Mouse (Mus musculus) heart, embryonic 13.5 days (tissue): Measurements from ENCODE around the gene Srpk1. TPM values are rescaled to one million over a fixed set of nuclear protein-coding genes. Genes with fewer than 3 reads are reported as not detected.
A peak's percentile ranks its signal among the peaks of the same experiment; 100 is the strongest.

Experiments used
- ATAC-seq: fragments of 200-750 bp; cut with Nextera tagmentation; 2 replicates; pipeline ENCODE4 v1.8.0; 2017; ENCODE audit warnings: moderate TSS enrichment; ENCODE audit not compliant: insufficient number of reproducible peaks, low FRiP score, low TSS enrichment; ENCODE audit errors: extremely low read depth
- H3K27ac ChIP-seq: fragments of 300-500 bp; sonication (generic); replicated peaks from 2 replicates; pipeline ENCODE4 v1.5.1; 2015; ENCODE audit warnings: moderate library complexity, mild to moderate bottlenecking, inconsistent platforms
- H3K27me3 ChIP-seq: fragments of 300-500 bp; sonication (generic); replicated peaks from 2 replicates; pipeline ENCODE4 v1.6.1; 2015; ENCODE audit warnings: mild to moderate bottlenecking, inconsistent platforms
- H3K36me3 ChIP-seq: fragments of 300-500 bp; sonication (generic); 2 replicates; pipeline ENCODE4 v1.6.1; 2015; ENCODE audit warnings: mild to moderate bottlenecking, inconsistent platforms
- H3K4me1 ChIP-seq: fragments of 300-500 bp; sonication (generic); 2 replicates; pipeline ENCODE4 v1.6.1; 2015; ENCODE audit warnings: inconsistent platforms
- H3K4me2 ChIP-seq: fragments of 300-500 bp; sonication (generic); 2 replicates; pipeline ENCODE4 v1.6.1; 2015; ENCODE audit warnings: inconsistent platforms, mild to moderate bottlenecking, moderate library complexity
- H3K4me3 ChIP-seq: fragments of 300-500 bp; sonication (generic); 2 replicates; pipeline ENCODE4 v1.5.1; 2015; ENCODE audit warnings: moderate library complexity, mild to moderate bottlenecking, inconsistent platforms
- H3K9ac ChIP-seq: fragments of 300-500 bp; sonication (generic); 2 replicates; pipeline ENCODE4 v1.6.1; 2015; ENCODE audit warnings: inconsistent platforms, mild to moderate bottlenecking, moderate library complexity
- H3K9me3 ChIP-seq: fragments of 300-500 bp; sonication (generic); 2 replicates; pipeline ENCODE4 v1.6.1; 2016; ENCODE audit warnings: inconsistent platforms
- WGBS: fragments of 180-500 bp; shearing (Covaris S2); methylation state at CpG from one replicate; pipeline ENCODE4 v1.1.7; 2015; ENCODE audit warnings: mixed read lengths; 5-methylcytosine and 5-hydroxymethylcytosine counted together
- polyA plus RNA-seq: library from polyadenylated mRNA; unstranded; fragments of >200 nt; fragmentation: Nextera tagmentation; extraction: Ambion mirVana; gene quantifications from 2 replicates; pipeline ENCODE4 v1.2.1, GENCODE M21; 2015

Srpk1 gene
- 43.5 and 47.2 TPM in 2 replicates for polyA plus RNA-seq

DNA sequence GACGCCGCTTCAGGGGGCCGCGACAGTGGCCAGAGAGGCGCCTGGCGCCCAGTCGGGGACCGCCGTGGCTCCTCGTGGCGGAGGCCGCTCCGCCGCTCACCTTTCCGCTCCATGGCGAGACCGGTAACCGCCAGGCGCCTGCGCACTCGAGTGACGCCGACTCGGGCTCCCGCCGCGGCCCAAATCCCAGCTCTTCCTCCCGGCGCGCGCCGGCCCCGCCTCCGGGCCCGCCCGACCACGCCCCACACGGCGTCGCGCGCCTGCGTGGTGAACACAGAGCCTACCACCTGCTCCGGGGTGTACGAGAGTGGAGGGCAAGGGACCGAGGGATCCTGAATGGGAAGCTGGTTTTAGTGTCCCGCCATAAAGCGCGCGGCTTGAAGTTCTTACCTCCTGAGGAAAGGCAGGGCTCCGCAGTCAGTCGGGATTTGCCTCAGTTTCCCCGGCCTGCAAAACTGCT is at the start of gene Srpk1:
TSS of gene Srpk1 (minus strand) at position 410 of the 460 bp plus-strand sequence.
- under 1% methylated on average over 53 of the region's 53 CpGs for WGBS
- Histone ChIP-seq H3K27me3 (0 out of 2 replicates have a peak, but pooled peaks cover 5% of the 10 kb centered on the region), H3K36me3 (peaks cover 29% of the 10 kb centered on the region), H3K9ac (peak within 1 kb of the TSS; percentile 98), H3K9me3 (no peaks in the 10 kb centered on the region), H3K4me2 (peak within 1 kb of the TSS; percentile 97), H3K4me1 (peaks cover 35% of the 10 kb centered on the region), H3K4me3 (peak within 1 kb of the TSS; percentile 99), H3K27ac (peak within 1 kb of the TSS; percentile 87)
- peak; percentile 79 for ATAC-seq

DNA sequence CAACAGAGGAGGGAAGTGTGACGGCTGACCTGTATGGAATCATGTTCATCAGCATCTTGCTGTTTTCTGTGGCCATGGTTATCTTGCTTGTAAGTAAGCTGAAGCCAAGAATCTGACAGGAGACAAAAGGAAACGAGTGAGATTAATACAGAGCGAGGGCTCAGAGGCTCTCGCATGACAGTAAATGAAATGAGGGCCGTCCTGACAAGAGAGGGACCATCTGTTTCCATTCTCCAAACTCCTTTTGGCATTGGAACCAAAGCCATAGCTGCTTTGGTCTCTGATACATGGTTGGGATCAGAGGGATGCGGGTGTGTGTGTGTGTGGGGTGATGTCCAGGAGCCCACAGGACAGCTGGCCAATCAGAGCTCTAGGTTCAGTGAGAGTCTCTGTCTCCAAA is 37.1 kb upstream of the Srpk1 start:
- Histone ChIP-seq H3K4me3 (no peak overlapping the region), H3K9me3 (no peaks in the 10 kb centered on the region), H3K4me1 (no peaks in the 10 kb centered on the region), H3K9ac (no peak overlapping the region), H3K36me3 (no peaks in the 10 kb centered on the region), H3K4me2 (no peak overlapping the region), H3K27ac (no peak overlapping the region), H3K27me3 (0 out of 2 replicates have a peak, but pooled peaks cover 3% of the 10 kb centered on the region)
- ATAC-seq = no peak
- 54% methylated on average over 6 of the region's 6 CpGs for WGBS

DNA sequence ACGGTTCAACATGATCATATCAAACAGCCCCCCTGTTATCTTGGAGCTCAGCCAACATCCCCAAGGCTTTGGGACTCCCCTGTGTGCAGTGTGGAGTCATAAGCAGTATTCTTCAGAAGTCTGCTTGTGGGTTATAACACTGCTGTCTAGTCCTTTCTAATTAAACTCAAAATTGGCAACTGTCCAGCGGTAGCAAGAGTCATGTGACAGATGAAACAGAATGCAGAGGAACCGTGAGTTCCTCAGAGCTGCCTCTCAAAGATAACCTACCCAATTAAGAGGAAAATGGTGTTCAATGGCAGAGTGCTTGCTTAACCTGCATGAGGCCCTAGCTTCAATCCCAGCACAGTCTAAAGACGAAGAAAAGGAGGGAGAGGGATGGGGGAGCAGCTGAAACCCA is 35.4 kb upstream of the Srpk1 start:
- H3K27me3 ChIP-seq = 0 out of 2 replicates have a peak, but pooled peaks cover 6% of the 10 kb centered on the region
- H3K27ac ChIP-seq = no peak overlapping the region
- H3K36me3 ChIP-seq = no peaks in the 10 kb centered on the region
- 23% methylated on average over 4 of the region's 4 CpGs for WGBS
- ATAC-seq = no peak
- H3K9me3 ChIP-seq = no peaks in the 10 kb centered on the region
- no peak overlapping the region for H3K9ac ChIP-seq
- no peaks in the 10 kb centered on the region for H3K4me1 ChIP-seq
- H3K4me3 ChIP-seq = no peak overlapping the region
- H3K4me2 ChIP-seq = no peak overlapping the region

DNA sequence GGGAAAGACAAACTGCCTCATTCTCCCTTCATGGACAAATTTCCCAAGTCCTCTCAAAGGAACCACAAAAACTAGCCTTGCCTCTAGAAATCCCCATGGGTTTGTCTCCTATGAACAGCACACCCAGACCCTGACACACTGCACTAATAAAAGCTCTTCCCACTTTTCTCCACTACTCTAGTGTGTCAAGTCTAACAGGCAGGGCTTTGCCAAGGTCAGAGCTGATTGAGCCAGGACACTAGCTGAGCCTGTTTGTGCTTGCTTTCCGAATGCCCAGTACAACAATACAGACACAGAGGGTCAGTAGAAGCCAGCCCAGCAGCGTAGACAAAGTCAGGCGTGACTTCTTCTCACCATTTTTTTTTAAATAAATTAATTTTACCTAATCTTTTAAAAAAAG is 27.8 kb upstream of the Srpk1 start:
- Histone ChIP-seq H3K9me3 (no peaks in the 10 kb centered on the region), H3K9ac (peak overlapping the region; percentile 33; the same call in 1 of the 2 replicates), H3K27ac (no peak overlapping the region), H3K4me3 (no peak overlapping the region), H3K27me3 (0 out of 2 replicates have a peak, but pooled peaks cover 6% of the 10 kb centered on the region), H3K4me2 (no peak overlapping the region), H3K4me1 (no peaks in the 10 kb centered on the region), H3K36me3 (no peaks in the 10 kb centered on the region)
- 54% methylated on average over 3 of the region's 3 CpGs for WGBS
- no peak for ATAC-seq

DNA sequence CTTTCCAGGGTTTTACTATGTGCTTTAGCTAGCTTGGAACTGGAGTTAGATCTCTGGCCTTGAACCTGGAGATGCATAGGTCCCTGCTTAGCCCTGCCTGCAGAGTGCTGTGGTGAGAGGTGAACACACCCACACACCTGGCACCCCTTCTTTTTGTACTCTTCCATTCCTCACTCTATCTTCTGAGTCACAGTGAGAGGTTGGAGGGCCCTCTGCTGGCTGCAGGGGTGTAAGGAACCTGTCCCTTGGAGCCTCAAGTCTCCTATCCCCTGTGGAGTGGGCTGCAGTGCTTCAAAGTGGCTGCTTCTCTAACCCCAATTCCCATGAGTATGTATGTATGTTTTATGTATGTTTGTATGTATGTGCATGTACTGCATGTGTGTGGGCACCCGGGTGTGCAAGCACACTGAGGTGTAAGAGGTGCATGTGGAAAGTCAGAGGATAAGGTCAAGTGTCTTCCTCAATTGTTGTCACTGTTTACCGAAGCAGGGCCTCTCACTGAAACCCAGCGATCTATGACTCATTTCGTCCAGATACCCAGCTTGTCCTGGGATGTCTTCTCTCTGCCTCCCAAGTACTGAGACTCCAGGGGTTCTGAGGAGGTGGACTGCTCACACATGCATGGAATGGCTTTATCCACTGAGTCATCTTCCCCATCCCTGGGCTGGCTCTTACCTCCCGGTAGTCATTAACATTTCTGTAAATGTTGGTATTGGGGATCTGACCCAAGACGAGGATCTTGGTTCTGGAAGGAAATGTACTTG is 26.3 kb upstream of the Srpk1 start:
- Histone ChIP-seq H3K27ac (no peak overlapping the region), H3K4me1 (no peaks in the 10 kb centered on the region), H3K4me3 (no peak overlapping the region), H3K9ac (no peak overlapping the region), H3K27me3 (0 out of 2 replicates have a peak, but pooled peaks cover 3% of the 10 kb centered on the region), H3K4me2 (no peak overlapping the region), H3K36me3 (no peaks in the 10 kb centered on the region), H3K9me3 (no peaks in the 10 kb centered on the region)
- 34% methylated on average over 6 of the region's 6 CpGs for WGBS
- no peak for ATAC-seq

DNA sequence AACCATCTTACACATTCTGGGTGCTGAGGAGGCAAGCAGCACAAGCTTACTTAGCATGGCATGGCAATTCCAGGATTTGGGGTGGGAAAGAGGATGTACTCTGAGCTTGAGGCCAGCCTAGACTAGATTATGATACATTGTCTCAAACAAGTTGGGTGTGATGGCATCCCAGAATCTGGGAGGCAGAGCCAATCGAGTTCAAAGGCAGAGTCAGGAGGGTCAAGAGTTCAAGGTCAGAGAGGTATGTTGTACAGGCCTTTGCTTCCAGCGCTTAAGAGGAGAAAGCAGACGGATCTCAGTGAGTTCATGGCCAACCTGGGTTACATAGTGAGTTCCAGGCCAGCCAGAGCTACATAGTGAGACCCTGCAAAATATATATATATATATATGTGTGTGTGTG is 23.7 kb upstream of the Srpk1 start:
- H3K4me2 ChIP-seq = no peak overlapping the region
- no peak overlapping the region for H3K4me3 ChIP-seq
- 49% methylated on average over 3 of the region's 3 CpGs for WGBS
- H3K36me3 ChIP-seq = no peaks in the 10 kb centered on the region
- H3K27me3 ChIP-seq = 0 out of 2 replicates have a peak, but pooled peaks cover 6% of the 10 kb centered on the region
- no peaks in the 10 kb centered on the region for H3K4me1 ChIP-seq
- H3K9ac ChIP-seq = no peak overlapping the region
- no peak overlapping the region for H3K27ac ChIP-seq
- no peak for ATAC-seq
- H3K9me3 ChIP-seq = no peaks in the 10 kb centered on the region

DNA sequence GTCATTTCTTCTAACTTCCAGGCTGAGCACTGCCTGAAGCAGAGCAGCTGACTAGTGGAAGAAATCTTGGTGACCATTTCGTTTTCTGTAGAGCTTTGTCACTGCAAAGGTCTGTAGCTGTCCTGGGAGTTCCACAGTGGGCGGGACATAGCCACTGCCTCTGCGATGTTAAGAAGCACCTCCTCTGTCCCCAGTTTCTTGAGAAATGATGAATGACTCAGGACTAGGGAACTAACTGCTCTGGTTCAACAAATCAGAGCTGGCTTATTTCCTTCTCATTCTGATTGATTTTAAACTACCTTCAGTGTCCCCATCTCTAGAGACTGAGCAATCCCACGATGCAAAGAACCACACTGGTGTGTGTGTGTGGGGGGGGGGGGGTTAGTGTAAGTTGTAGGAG is 21.6 kb upstream of the Srpk1 start:
- H3K27me3 ChIP-seq = 0 out of 2 replicates have a peak, but pooled peaks cover 6% of the 10 kb centered on the region
- H3K27ac ChIP-seq = no peak overlapping the region
- no peaks in the 10 kb centered on the region for H3K36me3 ChIP-seq
- no peaks in the 10 kb centered on the region for H3K9me3 ChIP-seq
- no peak overlapping the region for H3K4me3 ChIP-seq
- no peak overlapping the region for H3K9ac ChIP-seq
- 50% methylated on average over 4 of the region's 4 CpGs for WGBS
- no peaks in the 10 kb centered on the region for H3K4me1 ChIP-seq
- no peak overlapping the region for H3K4me2 ChIP-seq
- ATAC-seq = no peak

DNA sequence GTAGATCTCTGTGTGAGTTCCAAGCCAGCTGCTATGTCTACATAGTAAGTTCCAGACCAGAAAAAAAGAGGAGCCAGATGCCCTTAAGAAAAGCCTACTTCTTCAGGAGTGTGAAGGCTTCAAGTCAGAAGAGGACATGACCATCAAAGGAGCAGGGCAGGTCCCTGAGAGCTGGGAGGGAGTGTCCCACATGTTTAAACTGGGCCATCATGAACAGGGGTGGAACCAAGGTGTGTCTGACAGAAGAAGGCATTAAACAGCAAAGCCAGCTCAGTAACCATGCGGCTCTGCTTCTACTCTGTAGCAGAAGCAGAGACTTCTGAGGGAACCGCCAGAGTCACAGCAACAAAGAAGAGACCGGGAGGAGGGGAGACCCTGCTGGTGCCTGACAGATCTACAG is 21.2 kb upstream of the Srpk1 start:
- ATAC-seq = no peak
- Histone ChIP-seq H3K27me3 (0 out of 2 replicates have a peak, but pooled peaks cover 6% of the 10 kb centered on the region), H3K9me3 (no peaks in the 10 kb centered on the region), H3K27ac (no peak overlapping the region), H3K36me3 (no peaks in the 10 kb centered on the region), H3K4me2 (no peak overlapping the region), H3K4me1 (no peaks in the 10 kb centered on the region), H3K9ac (no peak overlapping the region), H3K4me3 (no peak overlapping the region)
- 36% methylated on average over 3 of the region's 3 CpGs for WGBS

DNA sequence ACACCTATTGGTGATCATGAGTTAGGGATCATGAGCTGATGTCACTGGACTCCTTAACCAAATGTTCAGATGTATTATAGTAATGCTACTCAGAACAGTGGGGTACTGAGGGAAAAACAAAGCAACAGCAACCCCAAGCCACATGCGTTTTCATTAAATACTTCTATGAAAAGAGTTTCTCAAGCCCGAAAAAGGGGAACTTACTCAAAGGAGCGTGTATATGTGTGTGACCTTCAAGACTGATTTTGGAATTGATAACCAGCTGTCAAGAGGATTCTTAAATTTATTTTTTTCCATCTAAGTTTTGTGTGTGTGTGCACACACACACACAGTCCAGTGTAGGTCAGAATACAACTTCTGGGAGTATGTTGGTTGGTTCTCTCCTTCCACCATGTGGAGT is 17.6 kb upstream of the Srpk1 start:
- WGBS = 72% methylated on average over 3 of the region's 3 CpGs
- no peak overlapping the region for H3K4me2 ChIP-seq
- peaks cover 7% of the 10 kb centered on the region for H3K4me1 ChIP-seq
- ATAC-seq = no peak
- 0 out of 2 replicates have a peak, but pooled peaks cover 6% of the 10 kb centered on the region for H3K27me3 ChIP-seq
- no peak overlapping the region for H3K4me3 ChIP-seq
- H3K9ac ChIP-seq = no peak overlapping the region
- H3K36me3 ChIP-seq = no peaks in the 10 kb centered on the region
- no peak overlapping the region for H3K27ac ChIP-seq
- H3K9me3 ChIP-seq = no peaks in the 10 kb centered on the region

DNA sequence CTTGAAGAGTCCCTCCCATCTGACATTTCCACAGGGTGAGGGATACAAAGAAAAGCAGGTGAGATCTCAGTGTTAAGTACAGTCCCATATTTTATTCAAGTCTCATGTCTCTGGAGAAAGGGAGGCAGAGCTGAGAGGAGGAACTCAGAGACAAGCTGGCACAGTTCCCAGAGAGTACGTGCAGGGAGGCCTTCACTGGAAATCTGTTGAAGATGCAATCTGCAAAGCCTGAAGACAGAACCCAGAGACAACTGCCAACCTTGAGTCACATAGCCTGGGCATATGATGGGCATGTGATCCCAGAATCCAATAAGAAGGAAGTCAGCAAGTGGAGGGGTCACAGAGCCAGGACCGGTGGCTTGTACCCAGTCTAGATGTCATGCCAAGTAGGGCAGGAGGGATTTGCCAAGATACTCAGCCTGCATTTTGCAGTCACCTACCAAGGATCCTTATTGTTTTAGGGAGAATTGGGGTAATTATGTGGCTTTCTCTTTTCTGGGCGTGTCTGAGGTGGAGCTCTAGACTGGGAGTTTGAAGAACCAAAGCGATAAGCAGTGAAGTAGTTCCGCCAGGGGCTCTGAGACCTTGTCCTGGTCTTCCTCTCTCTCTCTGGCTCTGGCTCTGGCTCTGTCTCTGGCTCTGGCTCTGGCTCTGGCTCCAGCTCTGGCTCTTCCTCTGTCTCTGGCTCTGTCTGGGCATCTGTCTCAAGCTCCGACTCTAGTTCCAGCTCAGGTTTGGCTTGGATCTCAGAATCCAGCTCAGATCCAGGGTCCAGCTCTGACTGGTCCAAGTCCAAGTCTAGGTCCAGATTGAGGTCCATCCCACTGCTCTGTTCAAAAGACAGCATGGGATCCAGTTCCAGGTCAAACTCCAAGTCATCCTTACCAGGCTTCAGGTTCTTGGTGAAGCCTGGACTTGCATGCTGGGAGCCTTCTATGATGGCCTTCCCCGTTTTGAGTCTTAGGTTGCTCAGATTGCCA is 15.5 kb upstream of the Srpk1 start:
- no peak overlapping the region for H3K27ac ChIP-seq
- no peaks in the 10 kb centered on the region for H3K36me3 ChIP-seq
- H3K27me3 ChIP-seq = no peaks in the 10 kb centered on the region; the same call in 1 of the 2 replicates
- H3K4me3 ChIP-seq = no peak overlapping the region
- no peak overlapping the region for H3K4me2 ChIP-seq
- H3K9ac ChIP-seq = no peak overlapping the region
- no peaks in the 10 kb centered on the region for H3K9me3 ChIP-seq
- WGBS = 71% methylated on average over 7 of the region's 7 CpGs
- peaks cover 7% of the 10 kb centered on the region for H3K4me1 ChIP-seq
- no peak for ATAC-seq

DNA sequence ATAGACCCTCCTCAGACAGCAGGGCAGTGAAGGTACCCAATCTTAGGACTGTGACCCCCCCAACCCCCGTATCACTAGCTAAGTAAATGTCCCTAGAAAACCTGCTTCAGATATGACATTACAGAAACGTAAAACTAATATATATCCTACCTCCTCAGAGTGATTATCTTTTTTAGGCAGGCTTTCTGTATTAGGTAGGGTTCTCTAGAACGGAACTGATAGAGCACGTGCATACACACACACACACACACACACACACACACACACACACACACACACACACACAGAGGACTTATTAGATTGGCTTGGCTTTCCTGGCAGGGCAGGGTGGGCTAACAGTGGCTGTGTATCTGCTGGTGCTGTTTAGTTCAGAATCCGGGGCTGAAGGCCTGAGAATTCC is 13.3 kb upstream of the Srpk1 start:
- H3K9me3 ChIP-seq = no peaks in the 10 kb centered on the region
- H3K9ac ChIP-seq = no peak overlapping the region
- H3K4me1 ChIP-seq = peaks cover 7% of the 10 kb centered on the region
- H3K27me3 ChIP-seq = no peaks in the 10 kb centered on the region; the same call in 1 of the 2 replicates
- H3K27ac ChIP-seq = no peak overlapping the region
- no peak overlapping the region for H3K4me3 ChIP-seq
- H3K36me3 ChIP-seq = no peaks in the 10 kb centered on the region
- WGBS = 61% methylated on average over 5 of the region's 5 CpGs
- no peak for ATAC-seq
- no peak overlapping the region for H3K4me2 ChIP-seq
